Mouse (Mus musculus): Measurements from ENCODE around the gene Luc7l2. TPM values are rescaled to one million over a fixed set of nuclear protein-coding genes. Genes with fewer than 3 reads are reported as not detected.
"Not testable (repeated sequence)": the region's sequence is repeated elsewhere in the genome, so short reads cannot be mapped to it uniquely, and the experiment has no call there.

The Luc7l2 gene
- total RNA-seq (2015; ENCODE audit: low replicate concordance) (322 and 443 TPM in 2 replicates), total RNA-seq (2017; ENCODE audit: low replicate concordance) (458 and 570 TPM in 2 replicates)

GRCm38 (mm10) chr6:38551062-38551988, at the start of gene Luc7l2:
Luc7l2 (plus strand) TSS chr6:38551334.
- ATAC-seq (replicated peaks; ENCODE audit: low FRiP score, poor library complexity, severe bottlenecking), result peak; percentile 86

- no peak for ATAC-seq (replicated peaks; ENCODE audit: low FRiP score, poor library complexity, severe bottlenecking)
These were observed 39.0 kb upstream of the Luc7l2 start for GRCm38 (mm10) chr6:38512096-38512495.

GRCm38 (mm10) chr6:38512830-38513229, 38.3 kb upstream of the Luc7l2 start:
- no peak for ATAC-seq (replicated peaks; ENCODE audit: low FRiP score, poor library complexity, severe bottlenecking)

GRCm38 (mm10) chr6:38515201-38515600, 35.9 kb upstream of the Luc7l2 start:
- ATAC-seq (replicated peaks; ENCODE audit: low FRiP score, poor library complexity, severe bottlenecking), result no peak

- no peak for ATAC-seq (replicated peaks; ENCODE audit: low FRiP score, poor library complexity, severe bottlenecking)
These were observed 27.3 kb upstream of the Luc7l2 start for GRCm38 (mm10) chr6:38523851-38524250.

- no peak for ATAC-seq (replicated peaks; ENCODE audit: low FRiP score, poor library complexity, severe bottlenecking)
These were observed 19.8 kb upstream of the Luc7l2 start for GRCm38 (mm10) chr6:38531211-38531820.

GRCm38 (mm10) chr6:38532500-38533420, 18.4 kb upstream of the Luc7l2 start:
- peak; percentile 26; the same call in 1 of the 2 replicates for ATAC-seq (replicated peaks; ENCODE audit: low FRiP score, poor library complexity, severe bottlenecking)

GRCm38 (mm10) chr6:38533428-38534405, 17.4 kb upstream of the Luc7l2 start, which contains the start of gene Fmc1:
Fmc1 (plus strand) TSS chr6:38533502.
- peak; percentile 83 for ATAC-seq (replicated peaks; ENCODE audit: low FRiP score, poor library complexity, severe bottlenecking)

GRCm38 (mm10) chr6:38534640-38535365, 16.3 kb upstream of the Luc7l2 start:
- ATAC-seq (replicated peaks; ENCODE audit: low FRiP score, poor library complexity, severe bottlenecking), result peak; percentile 77

- ATAC-seq (replicated peaks; ENCODE audit: low FRiP score, poor library complexity, severe bottlenecking), result peak; percentile 3; the same call in 1 of the 2 replicates
These were observed 15.8 kb upstream of the Luc7l2 start for GRCm38 (mm10) chr6:38535366-38535690.

- ATAC-seq (replicated peaks; ENCODE audit: low FRiP score, poor library complexity, severe bottlenecking), result no peak
These were observed 15.3 kb upstream of the Luc7l2 start for GRCm38 (mm10) chr6:38535788-38536187.

GRCm38 (mm10) chr6:38544141-38544540, 7.0 kb upstream of the Luc7l2 start:
- ATAC-seq (replicated peaks; ENCODE audit: low FRiP score, poor library complexity, severe bottlenecking), result not testable (repeated sequence)

- ATAC-seq (replicated peaks; ENCODE audit: low FRiP score, poor library complexity, severe bottlenecking), result not testable (repeated sequence)
These were observed 4.1 kb upstream of the Luc7l2 start for GRCm38 (mm10) chr6:38547005-38547404.

- no peak for ATAC-seq (replicated peaks; ENCODE audit: low FRiP score, poor library complexity, severe bottlenecking)
These were observed 3.4 kb upstream of the Luc7l2 start for GRCm38 (mm10) chr6:38547707-38548106.

- ATAC-seq (replicated peaks; ENCODE audit: low FRiP score, poor library complexity, severe bottlenecking), result not testable (repeated sequence)
These were observed 2.5 kb upstream of the Luc7l2 start for GRCm38 (mm10) chr6:38548595-38548994.

- not testable (repeated sequence) for ATAC-seq (replicated peaks; ENCODE audit: low FRiP score, poor library complexity, severe bottlenecking)
These were observed 1.3 kb upstream of the Luc7l2 start for GRCm38 (mm10) chr6:38549840-38550239.

- peak; percentile 79 for ATAC-seq (replicated peaks; ENCODE audit: low FRiP score, poor library complexity, severe bottlenecking)
These were observed 678 bp upstream of the Luc7l2 start for GRCm38 (mm10) chr6:38550250-38551061.
